Mouse (Mus musculus): ENCODE results near the gene Olfr186. TPM values are rescaled to one million over a fixed set of nuclear protein-coding genes. Genes with fewer than 3 reads are reported as not detected.
"Not testable (repeated sequence)": the region's sequence is repeated elsewhere in the genome, so short reads cannot be mapped to it uniquely, and the experiment has no call there.

Gene Olfr186
- polyA plus RNA-seq (2014; fragmentation: Nextera tagmentation; extraction: Ambion mirVana) = not detected in 2 replicates

DNA sequence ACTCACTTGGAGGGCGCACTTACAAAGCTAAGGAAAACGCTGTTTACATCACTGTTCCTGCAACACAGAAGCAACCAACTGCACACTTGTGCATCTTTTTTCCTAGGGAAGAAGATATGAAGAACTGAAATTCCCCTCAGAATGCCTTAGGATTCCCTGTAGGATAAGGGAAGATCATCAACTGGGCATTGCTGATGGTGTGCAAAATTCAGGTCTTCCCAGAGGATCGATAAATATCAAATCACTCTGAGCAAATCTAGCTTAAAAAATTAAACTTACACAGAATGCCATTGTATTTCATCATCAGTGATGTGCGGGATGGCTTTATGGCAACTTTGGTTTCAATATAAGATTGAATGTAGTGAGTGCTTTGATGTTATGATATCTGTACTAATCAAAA lies at the start of gene Olfr186:
Gene Olfr186, minus strand, starts transcription at position 101 of the 400 bp plus-strand sequence.
- H3K27me3 ChIP-seq (replicated peaks; ENCODE audit: control insufficient read depth, insufficient read depth, low read length) = no peaks in the 10 kb centered on the region
- no peak within 1 kb of the TSS for H3K4me2 ChIP-seq (ENCODE audit: low read length)
- no peaks in the 10 kb centered on the region for H3K36me3 ChIP-seq (ENCODE audit: control insufficient read depth, insufficient read depth, low read length)
- no peak within 1 kb of the TSS for H3K4me3 ChIP-seq (ENCODE audit: low read depth, low read length)
- no peaks in the 10 kb centered on the region for H3K4me1 ChIP-seq (replicated peaks; ENCODE audit: control insufficient read depth, insufficient read depth, low read length)
- H3K27ac ChIP-seq (ENCODE audit: low read depth) = no peak within 1 kb of the TSS
- ATAC-seq (replicated peaks; ENCODE audit: low FRiP score, low TSS enrichment, low read depth) (no peak), DNase-seq (ENCODE audit: low spot score) (no peak)
- WGBS = 87% methylated on average over 4 of the region's 4 CpGs
- no peaks in the 10 kb centered on the region for H3K9me3 ChIP-seq (ENCODE audit: control insufficient read depth, low read length)
- no peak within 1 kb of the TSS for H3K9ac ChIP-seq (ENCODE audit: low read length)

DNA sequence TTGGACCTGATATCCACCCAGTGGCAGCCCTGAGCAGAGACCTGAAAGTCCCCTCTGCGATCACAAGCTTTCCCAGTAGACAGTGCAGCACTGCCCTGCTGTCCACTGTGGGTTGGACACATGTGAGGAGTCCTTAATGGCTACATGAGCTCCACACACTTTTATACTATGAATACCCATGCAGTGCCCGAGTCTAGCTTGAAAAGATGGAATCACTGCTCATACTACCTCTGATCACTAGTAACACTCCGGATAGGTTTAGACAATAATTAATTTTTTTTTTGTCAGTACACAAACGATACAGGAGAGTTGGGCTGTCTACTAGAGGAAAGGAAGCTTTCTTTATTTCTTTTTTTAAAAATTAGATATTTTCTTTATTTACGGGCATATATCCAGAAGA lies 47.8 kb upstream of the Olfr186 start, which contains the start of gene Olfr190:
Gene Olfr190, minus strand, starts transcription at position 101 of the 400 bp plus-strand sequence.
- no peak within 1 kb of the TSS for H3K4me3 ChIP-seq (ENCODE audit: low read depth, low read length)
- H3K9me3 ChIP-seq (ENCODE audit: control insufficient read depth, low read length) = no peaks in the 10 kb centered on the region
- DNase-seq (ENCODE audit: low spot score) (no peak), ATAC-seq (replicated peaks; ENCODE audit: low FRiP score, low TSS enrichment, low read depth) (no peak)
- H3K36me3 ChIP-seq (ENCODE audit: control insufficient read depth, insufficient read depth, low read length) = no peaks in the 10 kb centered on the region
- H3K4me2 ChIP-seq (ENCODE audit: low read length) = no peak within 1 kb of the TSS
- WGBS = 93% methylated on average over 5 of the region's 5 CpGs
- H3K27ac ChIP-seq (ENCODE audit: low read depth) = no peak within 1 kb of the TSS
- no peaks in the 10 kb centered on the region for H3K4me1 ChIP-seq (replicated peaks; ENCODE audit: control insufficient read depth, insufficient read depth, low read length)
- H3K9ac ChIP-seq (ENCODE audit: low read length) = no peak within 1 kb of the TSS
- no peaks in the 10 kb centered on the region for H3K27me3 ChIP-seq (replicated peaks; ENCODE audit: control insufficient read depth, insufficient read depth, low read length)

DNA sequence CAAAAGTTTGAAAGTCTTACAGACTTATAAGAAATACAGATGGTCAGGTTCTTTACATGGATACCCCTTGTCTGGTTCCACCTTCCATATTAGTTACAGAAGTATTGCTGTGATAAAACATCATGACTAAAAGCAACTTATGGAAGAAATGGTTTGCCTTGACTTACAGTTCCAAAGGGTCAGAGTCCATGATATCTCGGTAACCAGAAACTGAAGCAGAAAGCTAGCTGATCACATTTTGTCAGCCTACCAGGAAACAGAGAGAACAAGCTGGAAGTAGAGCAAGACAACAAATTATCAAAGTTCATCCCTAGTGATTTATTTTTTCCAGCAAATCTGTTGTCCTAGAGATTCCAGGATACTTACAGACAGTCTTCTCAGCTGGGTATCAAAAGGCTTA lies 43.4 kb upstream of the Olfr186 start:
- no peaks in the 10 kb centered on the region for H3K9me3 ChIP-seq (ENCODE audit: control insufficient read depth, low read length)
- no peak overlapping the region for H3K9ac ChIP-seq (ENCODE audit: low read length)
- no peaks in the 10 kb centered on the region for H3K27me3 ChIP-seq (replicated peaks; ENCODE audit: control insufficient read depth, insufficient read depth, low read length)
- DNase-seq (ENCODE audit: low spot score) (no peak), ATAC-seq (replicated peaks; ENCODE audit: low FRiP score, low TSS enrichment, low read depth) (no peak)
- H3K4me2 ChIP-seq (ENCODE audit: low read length) = no peak overlapping the region
- 85% methylated on average over 1 of the region's 1 CpGs for WGBS
- no peak overlapping the region for H3K27ac ChIP-seq (ENCODE audit: low read depth)
- H3K36me3 ChIP-seq (ENCODE audit: control insufficient read depth, insufficient read depth, low read length) = no peaks in the 10 kb centered on the region
- no peaks in the 10 kb centered on the region for H3K4me1 ChIP-seq (replicated peaks; ENCODE audit: control insufficient read depth, insufficient read depth, low read length)
- H3K4me3 ChIP-seq (ENCODE audit: low read depth, low read length) = no peak overlapping the region

DNA sequence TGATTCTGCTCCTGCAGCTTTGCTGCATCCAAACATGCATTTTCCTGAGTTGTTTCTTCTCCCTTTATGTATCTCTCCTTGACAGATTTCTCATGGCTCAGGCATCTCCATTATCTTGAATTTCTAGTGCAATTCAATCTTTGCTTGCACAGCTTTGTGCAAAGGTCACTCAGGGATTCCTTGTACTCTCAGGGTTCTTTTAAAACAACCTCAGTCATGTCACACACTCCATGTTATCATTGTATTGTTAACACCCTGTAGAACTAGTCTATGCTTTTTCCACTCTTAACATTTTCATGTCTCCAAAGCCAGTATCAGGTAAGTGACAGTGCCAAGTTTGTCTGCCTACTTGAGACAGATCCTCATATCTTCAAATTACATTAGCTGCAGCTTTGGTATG lies 41.7 kb upstream of the Olfr186 start:
- Histone ChIP-seq H3K4me1 (replicated peaks; ENCODE audit: control insufficient read depth, insufficient read depth, low read length) (no peaks in the 10 kb centered on the region), H3K4me3 (ENCODE audit: low read depth, low read length) (no peak overlapping the region), H3K9me3 (ENCODE audit: control insufficient read depth, low read length) (no peaks in the 10 kb centered on the region), H3K9ac (ENCODE audit: low read length) (no peak overlapping the region), H3K4me2 (ENCODE audit: low read length) (no peak overlapping the region), H3K27ac (ENCODE audit: low read depth) (no peak overlapping the region), H3K27me3 (replicated peaks; ENCODE audit: control insufficient read depth, insufficient read depth, low read length) (no peaks in the 10 kb centered on the region), H3K36me3 (ENCODE audit: control insufficient read depth, insufficient read depth, low read length) (no peaks in the 10 kb centered on the region)
- no peak for ATAC-seq (replicated peaks; ENCODE audit: low FRiP score, low TSS enrichment, low read depth)
- DNase-seq (ENCODE audit: low spot score) = no peak

DNA sequence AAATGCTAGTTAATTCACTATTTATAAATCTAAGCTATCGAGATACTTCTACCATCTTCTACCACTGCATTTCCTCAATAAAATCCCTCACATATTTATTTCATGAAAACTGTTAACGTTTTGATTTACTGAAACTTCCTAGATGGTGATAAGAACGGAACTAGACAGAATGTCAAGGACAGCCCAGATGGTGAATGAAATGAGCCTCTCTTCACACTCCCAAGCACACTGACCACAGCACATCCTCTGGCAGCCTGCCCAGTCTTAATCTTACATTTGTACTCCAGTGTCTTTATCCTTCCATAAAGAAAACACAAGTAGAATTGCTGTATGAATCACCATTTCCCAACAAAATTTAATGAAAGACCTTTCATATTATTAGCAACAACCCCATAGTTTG lies 32.3 kb upstream of the Olfr186 start:
- ATAC-seq (replicated peaks; ENCODE audit: low FRiP score, low TSS enrichment, low read depth); H3K27ac ChIP-seq (ENCODE audit: low read depth); H3K9ac ChIP-seq (ENCODE audit: low read length); H3K4me1 ChIP-seq (replicated peaks; ENCODE audit: control insufficient read depth, insufficient read depth, low read length); H3K9me3 ChIP-seq (ENCODE audit: control insufficient read depth, low read length); DNase-seq (ENCODE audit: low spot score); H3K4me3 ChIP-seq (ENCODE audit: low read depth, low read length); H3K4me2 ChIP-seq (ENCODE audit: low read length); H3K27me3 ChIP-seq (replicated peaks; ENCODE audit: control insufficient read depth, insufficient read depth, low read length); H3K36me3 ChIP-seq (ENCODE audit: control insufficient read depth, insufficient read depth, low read length): not testable (repeated sequence)
- WGBS = 59% methylated on average over 3 of the region's 3 CpGs

DNA sequence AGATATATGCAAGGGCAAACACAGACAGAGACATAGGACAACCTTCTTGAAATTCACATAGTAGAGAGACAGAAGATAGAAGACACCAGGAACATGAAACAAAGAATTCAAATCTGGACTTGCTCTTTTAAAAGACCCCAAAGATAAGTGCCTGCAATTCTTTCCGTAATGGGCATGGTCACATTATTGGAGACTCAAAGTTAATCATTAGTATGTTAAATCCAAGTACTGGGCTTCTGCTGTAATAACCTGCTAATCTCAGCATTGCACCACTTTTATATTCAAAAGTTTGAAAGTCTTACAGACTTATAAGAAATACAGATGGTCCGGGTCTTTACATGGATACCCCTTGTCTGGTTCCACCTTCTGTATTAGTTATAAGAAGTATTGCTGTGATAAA lies 19.2 kb upstream of the Olfr186 start:
- not testable (repeated sequence) for H3K4me2 ChIP-seq (ENCODE audit: low read length); H3K9ac ChIP-seq (ENCODE audit: low read length); H3K36me3 ChIP-seq (ENCODE audit: control insufficient read depth, insufficient read depth, low read length); H3K27ac ChIP-seq (ENCODE audit: low read depth); DNase-seq (ENCODE audit: low spot score); H3K9me3 ChIP-seq (ENCODE audit: control insufficient read depth, low read length); H3K27me3 ChIP-seq (replicated peaks; ENCODE audit: control insufficient read depth, insufficient read depth, low read length); ATAC-seq (replicated peaks; ENCODE audit: low FRiP score, low TSS enrichment, low read depth); H3K4me3 ChIP-seq (ENCODE audit: low read depth, low read length); H3K4me1 ChIP-seq (replicated peaks; ENCODE audit: control insufficient read depth, insufficient read depth, low read length)
- 84% methylated on average over 2 of the region's 2 CpGs for WGBS

DNA sequence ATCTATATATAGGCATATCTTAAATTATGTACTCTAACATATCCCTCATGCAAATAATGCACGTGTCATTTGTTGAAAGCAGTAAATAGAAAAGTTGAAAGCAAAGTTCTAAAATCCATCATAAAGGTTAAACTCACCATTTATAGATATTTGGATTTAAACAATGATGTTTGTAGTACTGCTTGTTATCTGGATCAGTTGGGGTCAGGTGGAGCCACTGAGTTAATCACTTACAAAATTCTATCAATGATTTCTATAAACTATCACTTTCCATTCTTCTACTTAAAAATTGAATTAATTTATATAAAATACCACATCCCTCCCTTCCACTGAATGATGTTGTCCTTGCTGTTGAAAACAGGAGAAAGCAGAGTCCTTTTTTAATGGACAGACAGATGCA lies 18.8 kb upstream of the Olfr186 start:
- Histone ChIP-seq H3K9ac (ENCODE audit: low read length) (no peak overlapping the region), H3K27ac (ENCODE audit: low read depth) (no peak overlapping the region), H3K4me3 (ENCODE audit: low read depth, low read length) (no peak overlapping the region), H3K4me2 (ENCODE audit: low read length) (no peak overlapping the region), H3K27me3 (replicated peaks; ENCODE audit: control insufficient read depth, insufficient read depth, low read length) (no peaks in the 10 kb centered on the region), H3K9me3 (ENCODE audit: control insufficient read depth, low read length) (no peaks in the 10 kb centered on the region), H3K4me1 (replicated peaks; ENCODE audit: control insufficient read depth, insufficient read depth, low read length) (no peaks in the 10 kb centered on the region), H3K36me3 (ENCODE audit: control insufficient read depth, insufficient read depth, low read length) (no peaks in the 10 kb centered on the region)
- WGBS = 76% methylated on average over 1 of the region's 1 CpGs
- ATAC-seq (replicated peaks; ENCODE audit: low FRiP score, low TSS enrichment, low read depth) (no peak), DNase-seq (ENCODE audit: low spot score) (no peak)

DNA sequence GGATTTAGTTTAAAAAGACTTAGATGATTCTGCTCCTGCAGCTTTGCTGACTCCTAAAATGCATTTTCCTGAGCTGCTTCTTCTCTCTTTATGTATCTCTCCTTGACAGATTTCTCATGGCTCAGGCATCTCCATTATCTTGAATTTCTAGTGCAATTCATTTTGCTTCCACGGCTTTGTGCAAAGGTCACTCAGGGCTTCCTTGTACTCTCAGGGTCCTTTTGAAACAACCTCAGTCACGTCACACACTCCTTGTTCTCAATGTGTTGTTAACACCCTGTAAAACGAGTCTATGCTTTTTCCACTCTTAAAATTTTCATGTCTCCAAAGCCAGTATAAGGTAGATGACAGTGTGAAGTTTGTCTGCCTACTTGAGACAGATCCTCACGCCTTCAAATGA lies 17.5 kb upstream of the Olfr186 start:
- DNase-seq (ENCODE audit: low spot score) = no peak
- ATAC-seq (replicated peaks; ENCODE audit: low FRiP score, low TSS enrichment, low read depth) = no peak
- Histone ChIP-seq H3K27me3 (replicated peaks; ENCODE audit: control insufficient read depth, insufficient read depth, low read length) (no peaks in the 10 kb centered on the region), H3K36me3 (ENCODE audit: control insufficient read depth, insufficient read depth, low read length) (no peaks in the 10 kb centered on the region), H3K4me2 (ENCODE audit: low read length) (no peak overlapping the region), H3K4me3 (ENCODE audit: low read depth, low read length) (no peak overlapping the region), H3K27ac (ENCODE audit: low read depth) (no peak overlapping the region), H3K9ac (ENCODE audit: low read length) (no peak overlapping the region), H3K4me1 (replicated peaks; ENCODE audit: control insufficient read depth, insufficient read depth, low read length) (no peaks in the 10 kb centered on the region), H3K9me3 (ENCODE audit: control insufficient read depth, low read length) (no peaks in the 10 kb centered on the region)
- WGBS = 62% methylated on average over 4 of the region's 4 CpGs

DNA sequence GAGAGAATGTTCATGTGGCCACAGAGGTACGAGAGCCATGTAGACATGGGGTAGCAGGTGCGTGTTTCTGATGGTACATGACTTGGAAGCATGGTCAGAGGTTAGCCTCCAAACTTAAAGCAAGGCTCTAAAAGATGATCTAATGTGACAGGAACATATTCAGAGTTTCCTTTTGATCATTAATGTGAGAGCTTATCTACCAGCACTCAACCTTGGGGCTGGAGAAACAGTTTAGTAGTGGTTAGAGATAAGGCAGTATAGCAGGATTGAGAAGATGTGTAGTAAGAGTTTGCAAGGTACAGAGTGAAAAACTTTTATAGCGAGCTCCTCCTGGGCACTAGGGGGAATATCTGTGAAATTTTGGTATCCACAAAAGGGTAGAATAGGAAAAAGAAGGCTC lies 15.7 kb upstream of the Olfr186 start:
- H3K9ac ChIP-seq (ENCODE audit: low read length) = no peak overlapping the region
- DNase-seq (ENCODE audit: low spot score) = no peak
- no peaks in the 10 kb centered on the region for H3K9me3 ChIP-seq (ENCODE audit: control insufficient read depth, low read length)
- no peaks in the 10 kb centered on the region for H3K36me3 ChIP-seq (ENCODE audit: control insufficient read depth, insufficient read depth, low read length)
- ATAC-seq (replicated peaks; ENCODE audit: low FRiP score, low TSS enrichment, low read depth) = no peak
- no peak overlapping the region for H3K4me2 ChIP-seq (ENCODE audit: low read length)
- H3K4me1 ChIP-seq (replicated peaks; ENCODE audit: control insufficient read depth, insufficient read depth, low read length) = no peaks in the 10 kb centered on the region
- H3K27ac ChIP-seq (ENCODE audit: low read depth) = no peak overlapping the region
- WGBS = 83% methylated on average over 3 of the region's 3 CpGs
- H3K4me3 ChIP-seq (ENCODE audit: low read depth, low read length) = no peak overlapping the region
- no peaks in the 10 kb centered on the region for H3K27me3 ChIP-seq (replicated peaks; ENCODE audit: control insufficient read depth, insufficient read depth, low read length)

Data from intestine, embryonic 14.5 days (tissue).